Mouse (Mus musculus) ovary, postnatal 14 days (tissue): ENCODE results near the gene Tmem170b.

Experiments used
- DNase-seq: peaks from one replicate; pipeline ENCODE4 v3.0.0; 2022; ENCODE audit warnings: low spot score

Gene Tmem170b

GRCm38 (mm10) chr13:41614539-41614938, 8.8 kb downstream of the Tmem170b start:
- DNase-seq, result no peak

- DNase-seq, result no peak
Observed at GRCm38 (mm10) chr13:41614982-41615381, 9.3 kb downstream of the Tmem170b start.

GRCm38 (mm10) chr13:41619470-41619869, 13.8 kb downstream of the Tmem170b start:
- no peak for DNase-seq

DNA sequence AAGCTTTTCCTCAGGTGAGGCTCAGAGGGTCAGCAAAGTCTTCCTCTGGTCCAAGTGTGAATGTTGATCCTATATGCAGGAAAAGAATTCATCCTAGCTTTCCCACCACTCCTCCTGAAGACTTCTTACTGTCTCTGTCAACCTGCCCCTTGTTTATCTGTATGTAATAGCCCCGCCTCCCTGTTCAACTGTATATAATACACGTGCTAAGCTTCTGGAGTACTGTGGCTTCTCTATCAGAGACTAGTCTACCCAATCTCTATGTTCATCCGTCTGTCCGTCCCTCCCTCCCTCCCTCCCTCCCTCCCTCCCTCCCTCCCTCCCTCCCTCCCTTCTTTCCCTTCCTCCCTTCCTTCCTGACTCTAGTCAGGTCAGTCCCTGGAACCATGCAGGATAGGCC, 14.4 kb downstream of the Tmem170b start:
- DNase-seq, result no peak

DNA sequence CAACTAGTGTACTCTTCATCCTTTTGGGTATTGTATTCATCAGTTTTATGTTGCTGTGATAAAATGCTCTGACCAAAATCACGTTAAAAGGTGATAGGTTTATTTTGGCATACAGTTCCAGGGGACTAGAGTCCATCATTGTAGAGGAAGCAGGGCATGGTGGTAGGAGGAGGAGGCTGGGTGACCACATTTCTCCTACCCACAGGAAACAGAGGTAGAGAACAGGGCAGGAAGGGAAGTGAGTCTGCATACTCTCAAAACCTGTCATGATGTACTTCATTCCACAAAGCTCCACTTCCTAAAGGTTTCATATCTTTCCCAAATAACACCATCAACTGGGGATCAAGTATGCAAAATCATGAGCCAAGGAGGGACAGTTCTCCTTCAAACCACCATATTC, 18.4 kb downstream of the Tmem170b start:
- DNase-seq, result no peak

GRCm38 (mm10) chr13:41625248-41625647, 19.5 kb downstream of the Tmem170b start:
- DNase-seq, result no peak

- DNase-seq, result no peak
Observed at GRCm38 (mm10) chr13:41627277-41627916, 21.7 kb downstream of the Tmem170b start.

DNA sequence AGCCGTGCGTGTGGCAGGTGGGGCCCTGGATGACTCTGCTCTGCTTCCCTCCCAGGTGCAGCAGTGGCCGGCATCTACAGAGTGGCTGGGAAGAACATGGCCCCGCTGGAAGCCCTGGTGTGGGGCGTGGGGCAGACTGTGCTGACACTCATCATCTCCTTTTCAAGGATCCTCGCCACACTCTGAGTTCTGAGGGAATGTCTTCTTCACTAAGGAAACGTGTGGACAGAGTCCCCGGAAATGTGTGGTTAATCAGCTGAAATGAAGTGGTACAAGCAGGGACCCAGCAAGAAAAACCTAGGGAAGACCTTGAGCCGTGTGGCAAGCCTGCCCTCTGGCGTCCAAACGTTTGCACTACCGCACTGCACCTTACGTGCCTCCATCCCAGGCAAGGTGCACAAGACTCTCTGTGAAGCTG, 28.7 kb downstream of the Tmem170b start:
- DNase-seq, result peak; percentile 64

- no peak for DNase-seq
Observed at GRCm38 (mm10) chr13:41638083-41638482, 32.4 kb downstream of the Tmem170b start.

GRCm38 (mm10) chr13:41642851-41643250, 37.1 kb downstream of the Tmem170b start:
- peak; percentile 68 for DNase-seq

GRCm38 (mm10) chr13:41643798-41644197, 38.1 kb downstream of the Tmem170b start:
- DNase-seq, result no peak

DNA sequence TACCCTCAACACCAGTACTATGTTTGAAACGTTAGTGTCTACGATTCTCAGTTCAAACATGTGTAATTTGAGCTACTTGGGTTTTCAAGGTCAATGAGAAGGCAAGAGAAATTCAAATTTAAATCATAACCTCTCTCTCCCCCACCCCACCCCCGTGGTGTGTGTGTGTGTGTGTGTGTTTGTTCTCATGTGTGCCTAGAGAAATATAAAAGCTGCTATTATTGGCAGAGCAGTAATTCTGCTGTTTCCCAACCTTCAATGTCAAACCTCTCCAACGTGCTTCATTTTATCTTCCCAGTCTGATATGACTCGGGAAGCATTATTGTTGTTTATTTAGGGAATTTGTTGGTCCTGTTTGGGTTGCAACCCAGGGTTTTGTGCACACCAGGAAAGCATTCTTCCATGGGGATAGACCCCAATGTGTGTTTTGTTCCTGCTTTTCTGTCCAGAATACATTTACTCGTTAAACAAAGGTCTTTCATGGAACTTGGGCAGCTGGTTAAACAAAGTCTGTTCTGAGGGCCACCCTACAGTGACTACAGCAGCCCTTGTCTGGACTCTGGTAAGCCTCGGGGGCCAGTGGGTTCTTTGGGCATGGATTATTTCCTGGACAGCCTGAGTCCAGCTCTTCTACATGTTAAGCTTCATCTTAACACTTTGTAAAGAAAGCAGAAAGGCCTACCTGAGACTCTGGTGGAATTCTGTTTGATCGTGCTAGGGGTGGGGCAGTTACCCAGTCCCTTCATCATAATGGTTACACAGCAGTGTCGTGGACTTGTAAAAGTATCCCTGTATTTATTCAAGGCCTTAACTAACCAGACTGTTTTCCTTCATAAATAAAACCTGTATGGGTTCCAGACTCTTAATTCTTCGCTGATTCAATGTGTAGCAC, 39.1 kb downstream of the Tmem170b start:
- no peak for DNase-seq

GRCm38 (mm10) chr13:41645483-41645859, 39.8 kb downstream of the Tmem170b start:
- no peak for DNase-seq

DNA sequence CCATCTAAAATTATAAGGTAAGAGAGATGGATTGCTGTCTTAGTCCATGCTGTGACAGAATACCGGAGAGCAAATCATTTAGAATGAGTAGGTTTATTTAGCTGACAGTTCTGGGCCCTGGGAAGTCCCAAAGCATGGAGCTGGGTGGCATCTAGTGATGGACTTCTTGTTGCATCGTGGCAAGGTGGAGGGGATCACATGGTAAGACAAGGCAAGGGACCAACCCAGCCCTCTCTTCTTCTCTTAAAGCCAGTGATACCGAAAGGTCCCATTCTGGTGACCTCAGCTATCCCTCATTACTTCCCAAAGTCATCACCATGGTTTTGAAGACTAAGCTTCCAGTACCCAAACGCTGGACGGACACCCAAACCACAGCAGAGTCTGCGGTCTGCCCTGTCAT, 42.3 kb downstream of the Tmem170b start:
- DNase-seq, result no peak

GRCm38 (mm10) chr13:41650665-41651064, 45.0 kb downstream of the Tmem170b start:
- no peak for DNase-seq

- no peak for DNase-seq
Observed at GRCm38 (mm10) chr13:41653791-41654190, 48.1 kb downstream of the Tmem170b start.

DNA sequence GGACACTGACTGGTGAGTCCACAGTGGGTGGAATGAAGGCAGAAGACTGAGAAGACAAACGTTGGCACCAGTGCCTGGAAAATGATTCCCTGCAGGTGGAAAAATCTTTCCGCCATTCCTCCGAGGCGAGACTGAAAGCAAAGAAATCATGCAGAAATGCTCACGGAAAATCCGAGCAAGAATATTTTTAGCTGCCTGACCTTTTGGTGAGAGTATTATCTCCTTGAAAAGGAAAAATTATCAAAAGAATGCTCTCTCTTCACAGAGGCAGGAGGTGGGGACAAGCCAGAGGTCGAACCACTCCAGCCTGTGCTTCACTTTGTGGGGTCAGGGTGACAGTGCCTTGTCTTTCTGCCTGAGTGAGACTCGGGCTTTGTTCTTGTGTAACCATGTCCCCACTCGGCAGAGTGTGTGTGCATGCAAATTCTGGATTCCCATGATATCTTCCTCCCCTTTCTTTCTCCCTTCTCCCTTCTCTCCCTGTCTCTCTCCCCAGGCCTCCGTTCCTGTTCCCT, 49.9 kb downstream of the Tmem170b start:
- DNase-seq, result no peak

DNA sequence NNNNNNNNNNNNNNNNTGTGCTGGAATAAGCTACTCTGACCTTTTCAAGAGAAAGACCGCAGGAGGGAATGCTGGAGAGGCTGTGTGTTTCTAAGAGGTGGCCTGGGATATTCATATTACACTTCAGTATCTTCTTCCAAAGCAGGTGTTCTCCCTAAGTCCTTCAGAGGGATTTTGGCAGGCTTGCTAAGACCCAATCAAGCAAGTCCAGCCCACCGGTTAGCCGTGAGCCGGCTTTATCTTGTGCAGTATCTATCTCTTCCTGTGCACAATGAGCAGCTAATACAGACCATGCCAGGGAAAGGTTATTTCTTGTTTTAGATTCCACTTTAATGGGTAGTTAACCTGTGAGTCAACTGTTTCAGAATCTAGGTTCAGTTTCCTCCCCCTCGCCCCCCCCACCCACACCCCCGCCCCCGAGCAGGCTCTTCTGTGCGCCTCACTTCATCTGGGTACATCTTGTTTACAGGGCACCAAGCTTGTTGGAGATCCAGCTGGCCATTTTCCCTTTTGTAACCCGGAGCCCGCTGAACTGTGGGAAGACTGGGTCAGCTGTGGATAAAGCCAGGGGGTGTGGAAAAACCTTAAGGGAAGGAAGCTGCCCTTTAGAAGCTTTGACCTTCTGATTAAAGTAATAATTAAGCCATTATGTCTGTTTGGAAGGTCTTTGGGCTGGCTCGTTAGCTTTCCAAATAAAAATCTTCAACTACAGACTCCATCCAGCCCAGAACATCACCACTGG, 54.5 kb downstream of the Tmem170b start:
- no peak for DNase-seq

DNA sequence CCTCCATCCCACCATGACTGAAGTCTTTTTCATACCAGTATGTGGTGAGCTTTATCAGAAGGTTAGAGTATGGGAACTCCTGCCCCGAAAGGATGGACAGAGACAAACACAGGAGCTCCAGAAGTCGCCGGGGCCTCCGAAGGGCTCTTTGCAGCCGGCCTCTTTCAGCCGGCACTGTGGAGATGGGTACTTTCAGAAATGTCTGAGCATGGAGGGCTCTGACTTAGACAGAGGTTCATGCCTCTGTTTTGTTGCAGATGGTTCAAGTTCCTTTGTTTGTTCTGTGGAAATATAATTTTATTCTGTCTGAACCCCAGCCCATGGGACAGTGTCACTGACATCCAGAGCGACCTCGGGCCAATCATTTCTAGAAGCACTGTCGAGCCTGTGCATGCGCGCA, 55.4 kb downstream of the Tmem170b start:
- no peak for DNase-seq

- peak; percentile 36 for DNase-seq
Observed at GRCm38 (mm10) chr13:41662401-41663070, 56.8 kb downstream of the Tmem170b start.

GRCm38 (mm10) chr13:41663501-41664195, 57.9 kb downstream of the Tmem170b start:
- DNase-seq, result no peak
